Mouse (Mus musculus): ENCODE results near the gene Arhgef38. TPM values are rescaled to one million over a fixed set of nuclear protein-coding genes. Genes with fewer than 3 reads are reported as not detected.

Arhgef38 gene
- total RNA-seq (2021), result not detected
- long read RNA-seq, experiment 1, result 0 reads
- long read RNA-seq, experiment 2, result 0 reads

- intact Hi-C loops (cut with DNase I; ENCODE audit: low total_unique reads), result no loop called here
- no peak for DNase-seq
Measured at GRCm38 (mm10) chr3:133234821-133235295, at the start of gene Arhgef38. Arhgef38 (minus strand) TSS chr3:133234949.

DNA sequence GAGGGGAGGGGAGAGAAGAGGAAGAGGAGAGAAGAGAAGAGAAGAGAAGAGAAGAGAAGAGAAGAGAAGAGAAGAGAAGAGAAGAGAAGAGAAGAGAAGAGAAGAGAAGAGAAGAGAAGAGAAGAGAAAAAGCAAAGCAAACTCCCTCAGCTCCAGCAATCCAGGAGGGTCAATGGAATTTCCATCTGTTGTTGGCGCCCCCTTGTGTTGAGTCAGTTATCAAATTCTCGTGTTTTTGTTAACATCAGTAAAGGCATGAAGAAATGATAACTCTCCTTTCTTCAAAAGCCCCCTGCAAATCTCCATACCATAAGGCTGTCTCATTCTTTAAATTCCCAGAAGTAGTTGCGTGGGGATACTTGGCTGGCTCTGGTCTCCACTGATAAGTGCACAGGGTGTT lies 37.1 kb upstream of the Arhgef38 start:
- DNase-seq, result peak; percentile 68
- intact Hi-C loops (cut with DNase I; ENCODE audit: low total_unique reads), result loop anchor here (5.0 to 10.0 kb wide), 2 partner anchors 157 to 530 kb away; no protein-coding TSS in a partner anchor

GRCm38 (mm10) chr3:133258860-133259259 lies 24.1 kb upstream of the Arhgef38 start:
- no peak for DNase-seq
- intact Hi-C loops (cut with DNase I; ENCODE audit: low total_unique reads), result no loop called here

DNA sequence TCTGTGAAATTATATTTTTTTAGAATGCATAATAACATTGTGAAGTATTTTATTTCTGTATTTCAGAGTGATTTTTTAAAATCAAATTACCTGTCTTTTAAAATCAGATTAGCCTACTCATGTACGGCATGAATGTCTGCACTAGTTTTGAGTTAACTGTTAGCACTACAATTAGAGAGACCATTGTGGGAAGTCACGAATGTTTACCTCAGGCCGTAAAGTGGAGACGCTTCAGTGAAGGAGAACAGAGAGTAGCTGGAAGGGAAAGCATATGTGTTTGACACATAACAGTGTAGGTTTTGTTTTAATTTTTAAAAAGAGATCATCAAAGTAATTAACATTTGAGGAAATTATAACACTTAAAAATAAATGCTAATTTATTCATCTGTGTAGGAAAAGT lies 21.1 kb upstream of the Arhgef38 start:
- intact Hi-C loops (cut with DNase I; ENCODE audit: low total_unique reads), result no loop called here
- DNase-seq, result no peak

DNA sequence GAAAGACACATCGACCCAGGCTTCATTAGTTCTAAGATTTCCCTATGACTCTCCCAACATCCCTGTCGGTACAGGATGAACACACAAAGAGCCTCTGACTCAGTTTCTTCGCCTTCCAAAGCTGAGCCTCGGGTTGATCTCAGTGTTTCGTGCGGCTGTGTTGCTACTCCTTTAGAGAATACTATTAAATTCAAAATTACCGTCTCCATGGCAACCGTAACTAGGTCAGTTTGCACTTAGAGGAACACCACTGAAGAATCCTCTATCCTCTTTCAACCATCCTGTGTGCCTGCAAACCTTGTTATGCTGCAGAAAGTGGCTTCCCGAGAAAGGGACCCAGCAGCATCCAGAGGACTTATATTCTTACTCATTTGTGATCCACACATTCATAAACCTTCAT lies 9.3 kb upstream of the Arhgef38 start:
- DNase-seq, result no peak
- intact Hi-C loops (cut with DNase I; ENCODE audit: low total_unique reads), result no loop called here

DNA sequence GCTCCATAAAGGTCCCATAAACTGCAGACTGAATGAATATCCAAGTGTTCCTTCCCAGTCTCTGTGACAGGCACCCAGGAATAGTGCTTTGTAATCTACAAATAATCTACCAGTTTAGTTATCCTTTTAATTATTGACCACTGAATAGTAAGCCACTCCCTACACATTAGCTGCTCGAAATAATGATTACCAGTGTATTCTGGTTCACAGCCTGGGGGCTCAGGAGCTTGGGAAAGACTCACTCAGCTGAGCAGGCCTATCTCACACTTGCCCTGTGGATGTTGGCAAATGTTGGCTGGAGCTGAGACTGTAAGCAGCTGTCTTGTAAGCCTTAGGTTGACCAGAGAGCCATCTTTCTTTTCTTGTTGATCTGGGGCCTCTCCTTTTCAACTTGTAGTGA lies 7.2 kb upstream of the Arhgef38 start:
- intact Hi-C loops (cut with DNase I; ENCODE audit: low total_unique reads), result no loop called here
- no peak for DNase-seq

- intact Hi-C loops (cut with DNase I; ENCODE audit: low total_unique reads), result no loop called here
Measured at GRCm38 (mm10) chr3:133233993-133234392, 756 bp downstream of the Arhgef38 start.

DNA sequence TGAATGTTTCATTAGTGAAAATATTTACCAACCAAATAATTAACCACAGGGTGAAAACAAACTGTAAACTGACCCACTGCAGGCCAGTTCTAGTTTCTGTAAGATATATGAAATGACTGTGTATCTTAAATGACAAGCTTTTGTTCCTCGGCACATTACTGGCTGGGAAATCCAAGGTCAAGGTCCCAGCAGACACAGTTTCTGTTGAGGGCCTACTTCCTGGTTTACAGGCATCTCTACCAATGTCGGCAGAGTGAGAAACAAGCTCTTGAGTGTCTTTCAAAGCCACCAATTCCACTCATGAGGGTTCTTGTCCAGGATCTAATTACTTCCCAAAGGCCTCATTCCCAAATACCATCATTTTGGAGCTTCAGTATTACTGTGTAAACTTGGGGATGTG lies 4.3 kb downstream of the Arhgef38 start:
- intact Hi-C loops (cut with DNase I; ENCODE audit: low total_unique reads), result no loop called here
- no peak for DNase-seq

More at GRCm38 (mm10) chr3:133233993-133234392, 756 bp downstream of the Arhgef38 start:
- DNase-seq, result no peak

DNA sequence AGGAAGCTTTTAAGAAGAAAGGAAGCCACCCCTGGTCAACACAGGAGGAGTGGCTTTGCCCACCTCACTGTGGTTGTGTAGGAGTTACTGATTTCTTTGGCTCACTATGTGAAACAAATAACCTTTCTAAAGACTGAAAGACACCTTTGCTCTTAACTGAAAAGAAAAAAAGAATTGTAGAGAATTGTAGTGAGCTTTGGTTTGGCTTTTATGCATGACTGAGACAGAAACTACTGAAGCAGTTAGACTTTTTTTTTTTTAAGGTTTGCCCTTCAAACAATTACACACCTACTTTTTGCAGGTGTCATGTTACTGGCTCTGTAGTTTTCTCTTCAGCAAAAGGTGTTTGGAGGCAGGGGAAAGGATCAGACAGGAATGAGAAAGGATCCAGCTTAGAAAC lies 5.2 kb downstream of the Arhgef38 start:
- intact Hi-C loops (cut with DNase I; ENCODE audit: low total_unique reads), result no loop called here
- no peak for DNase-seq

- intact Hi-C loops (cut with DNase I; ENCODE audit: low total_unique reads), result no loop called here
- no peak for DNase-seq
Measured at GRCm38 (mm10) chr3:133227258-133228012, 7.3 kb downstream of the Arhgef38 start.

DNA sequence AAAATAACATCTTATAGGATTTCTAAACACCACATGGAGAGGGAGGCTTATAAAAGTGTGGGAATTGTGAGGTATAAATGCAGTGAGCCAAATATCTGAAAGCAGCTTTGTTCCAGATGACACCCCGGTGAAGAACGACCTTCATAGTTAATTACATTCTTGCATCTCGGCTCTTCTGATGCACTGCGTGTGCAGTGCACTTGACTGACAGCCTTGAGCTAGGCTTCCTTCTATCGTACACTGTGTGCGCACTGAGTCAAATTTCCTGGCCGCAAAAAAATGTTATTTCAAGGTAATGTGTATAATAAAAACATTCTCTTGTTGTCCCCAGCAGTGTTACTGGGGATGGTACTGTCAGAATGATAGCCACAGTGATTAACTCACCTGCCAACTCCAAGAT lies 16.2 kb downstream of the Arhgef38 start:
- intact Hi-C loops (cut with DNase I; ENCODE audit: low total_unique reads), result no loop called here
- DNase-seq, result no peak

DNA sequence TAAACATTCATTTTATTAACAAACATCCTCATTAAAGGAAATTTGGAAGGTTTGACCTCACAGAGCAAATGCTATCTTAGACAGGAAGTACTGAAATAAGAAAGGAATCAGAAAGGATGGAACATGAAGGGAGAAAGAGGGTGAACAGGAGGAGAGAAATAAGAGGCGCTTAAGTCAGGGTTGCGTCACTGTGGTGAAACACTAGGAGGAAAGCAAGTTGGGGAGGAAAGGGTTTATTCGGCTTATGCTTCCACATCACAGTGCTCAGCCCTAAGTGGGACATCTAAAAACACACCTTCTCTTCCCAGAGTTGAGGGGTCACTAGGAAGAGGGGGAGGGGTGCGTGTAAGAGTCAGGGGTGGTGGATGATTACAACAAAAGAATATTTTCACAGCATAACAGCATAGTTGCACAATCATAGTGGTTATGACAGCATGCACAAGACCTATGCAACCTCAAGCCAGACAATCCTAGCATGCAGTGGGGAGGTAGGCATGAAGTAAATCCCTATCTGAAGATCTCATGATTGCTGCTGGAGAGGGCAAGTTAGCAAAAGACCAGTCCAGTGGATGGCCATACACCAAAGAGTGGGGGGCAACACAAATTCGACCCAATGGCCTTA lies 19.4 kb downstream of the Arhgef38 start:
- DNase-seq, result no peak
- intact Hi-C loops (cut with DNase I; ENCODE audit: low total_unique reads), result no loop called here

DNA sequence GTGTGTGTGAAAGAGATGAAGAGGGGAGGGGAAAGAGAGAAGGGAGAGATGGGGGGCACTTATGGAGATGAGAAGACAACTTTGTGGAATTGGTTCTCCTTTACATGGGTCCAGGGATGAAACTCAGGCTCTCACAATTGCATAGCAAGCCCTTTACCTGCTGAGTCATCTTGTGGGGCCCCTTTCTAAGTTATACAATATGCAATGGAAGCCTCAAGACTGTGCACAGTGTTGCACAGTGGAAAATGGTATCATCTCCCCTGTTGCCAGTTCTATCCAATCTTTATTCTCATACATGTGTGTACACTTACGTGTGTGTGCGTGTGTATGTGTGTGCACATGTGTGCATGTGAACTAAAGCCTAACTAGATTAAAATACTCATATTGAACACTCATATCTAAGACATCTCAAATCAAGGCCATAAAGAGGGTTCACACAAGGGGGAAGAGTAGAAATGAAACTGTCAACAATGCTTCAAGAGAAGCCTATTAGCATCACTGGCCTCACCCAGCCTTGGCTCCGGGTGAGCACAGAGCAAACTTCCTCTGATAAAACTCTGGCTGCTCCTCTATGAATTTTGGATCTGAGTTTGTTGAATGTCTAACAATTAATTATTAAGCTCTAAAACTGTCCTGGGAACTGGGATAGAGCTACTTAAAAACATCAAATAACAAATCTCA lies 21.2 kb downstream of the Arhgef38 start:
- intact Hi-C loops (cut with DNase I; ENCODE audit: low total_unique reads), result no loop called here
- no peak for DNase-seq

DNA sequence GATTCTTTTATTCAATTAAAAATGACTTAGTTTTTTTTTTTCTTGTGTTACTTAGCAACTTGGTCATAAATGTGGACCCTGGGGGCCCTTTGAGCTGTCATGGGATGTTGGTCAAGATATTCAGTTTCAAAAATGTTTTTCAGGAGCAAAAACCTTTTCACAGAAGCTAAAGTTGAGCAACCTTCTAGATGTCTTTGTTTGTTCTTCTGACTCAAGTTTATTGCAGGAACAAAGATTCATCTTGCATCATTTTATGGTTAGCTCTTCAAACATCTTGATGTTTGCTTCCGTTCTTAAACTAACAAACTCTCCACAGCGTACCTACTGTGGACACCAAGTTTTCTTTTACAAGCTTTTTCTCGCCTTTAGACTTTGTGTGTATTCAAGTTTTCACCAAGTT lies 23.4 kb downstream of the Arhgef38 start:
- intact Hi-C loops (cut with DNase I; ENCODE audit: low total_unique reads), result no loop called here
- DNase-seq, result no peak

DNA sequence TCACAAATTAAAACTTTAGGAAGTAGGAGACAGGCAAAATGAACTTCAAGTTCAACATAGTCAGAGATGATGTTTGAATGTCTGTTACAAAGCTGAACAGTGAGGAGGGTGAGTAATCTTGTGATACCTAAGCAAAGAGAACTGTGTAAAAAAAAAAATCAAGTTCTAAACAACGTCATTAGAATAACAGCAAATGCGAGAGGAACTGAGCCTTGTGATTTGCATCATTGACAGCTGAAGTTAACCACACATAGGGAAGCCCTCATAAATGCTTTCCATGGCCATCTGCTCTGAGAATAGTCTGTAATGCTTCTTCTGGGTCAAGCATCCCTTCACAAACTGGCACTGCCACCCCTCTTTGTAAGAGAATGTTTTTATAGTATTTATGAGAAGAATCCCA lies 31.0 kb downstream of the Arhgef38 start:
- DNase-seq, result no peak
- intact Hi-C loops (cut with DNase I; ENCODE audit: low total_unique reads), result no loop called here

GRCm38 (mm10) chr3:133202171-133202570 lies 32.6 kb downstream of the Arhgef38 start:
- DNase-seq, result no peak
- intact Hi-C loops (cut with DNase I; ENCODE audit: low total_unique reads), result no loop called here

- intact Hi-C loops (cut with DNase I; ENCODE audit: low total_unique reads), result no loop called here
- no peak for DNase-seq
Measured at GRCm38 (mm10) chr3:133188930-133189329, 45.8 kb downstream of the Arhgef38 start.

- intact Hi-C loops (cut with DNase I; ENCODE audit: low total_unique reads), result no loop called here
- DNase-seq, result no peak
Measured at GRCm38 (mm10) chr3:133187524-133187923, 47.2 kb downstream of the Arhgef38 start.

DNA sequence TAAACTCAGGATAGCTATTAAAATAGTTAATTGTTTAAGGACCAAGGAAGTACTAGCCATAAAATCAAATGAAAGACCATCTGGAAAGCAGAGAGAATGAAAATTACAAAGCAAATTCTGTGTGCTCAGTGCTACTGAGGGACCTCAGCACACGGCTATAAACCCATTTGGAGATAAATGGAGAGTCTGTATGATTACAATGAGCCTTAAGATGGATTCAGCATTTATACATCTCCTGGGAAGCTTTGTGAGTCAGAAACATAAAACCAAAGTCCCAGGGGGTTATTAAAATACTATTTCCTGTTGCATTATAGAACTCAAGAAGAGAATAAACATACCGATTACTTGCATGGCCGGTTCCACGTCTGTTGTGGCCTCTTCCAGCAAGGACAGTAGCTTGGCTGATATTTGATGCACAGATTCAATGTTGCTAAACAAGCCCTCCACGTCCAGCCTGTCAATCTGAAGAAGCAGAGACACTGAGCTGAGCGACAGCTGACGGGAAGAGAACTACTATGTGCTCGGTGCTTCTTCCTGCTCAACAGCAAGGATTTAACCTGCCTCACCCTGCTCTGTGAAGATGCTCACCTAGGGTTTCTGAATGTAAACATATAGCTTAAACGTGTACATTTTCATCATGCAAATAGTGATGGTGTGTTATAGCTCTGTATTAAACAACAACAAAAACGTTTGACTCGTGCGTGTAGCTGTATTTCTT lies 58.6 kb downstream of the Arhgef38 start:
- intact Hi-C loops (cut with DNase I; ENCODE audit: low total_unique reads), result no loop called here

DNA sequence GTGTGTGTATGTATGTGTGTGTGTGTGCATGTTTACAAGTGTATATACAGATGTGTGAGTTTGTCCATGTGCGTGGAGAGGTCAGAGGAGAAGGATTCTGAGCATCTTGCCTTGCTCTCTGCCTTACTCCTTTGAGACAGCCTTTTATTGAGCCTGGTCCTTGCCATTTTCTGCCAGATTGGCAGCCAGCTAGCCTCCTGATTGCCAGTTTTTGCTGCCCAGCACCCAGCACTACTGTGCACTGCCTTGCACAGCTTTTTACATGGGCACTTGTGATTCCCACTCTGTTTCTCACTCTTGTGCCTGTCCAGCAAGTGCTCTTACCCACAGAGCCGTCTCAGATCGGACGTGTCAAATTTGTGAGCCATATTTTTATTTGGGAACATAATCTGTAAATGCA lies 62.5 kb downstream of the Arhgef38 start:
- intact Hi-C loops (cut with DNase I; ENCODE audit: low total_unique reads), result no loop called here
- no peak for DNase-seq

More for the DNA sequence above, 58.6 kb downstream of the Arhgef38 start:
- no peak for DNase-seq
